In genomic region chr3:34441792-34442191, GRCm38 (mm10) we compare ENCODE assay signal across 12 mouse cellular contexts.
DNase-seq lines count a peak whose midpoint lies in the region; ATAC-seq and TF ChIP-seq lines count a peak whose summit lies in the region.
"Had no signal": no experiment of that assay in that cellular context is flagged by ENCODE, and none has a peak within 500 bp of the region (broad histone marks: within the 10 kb centered on the region; RNA-seq: fewer than 3 reads in every experiment).

No protein-coding gene starts in this region.

- H3K27me3 ChIP-seq in forebrain, embryonic 11.5 days (ENCODE audit: control insufficient read depth, insufficient read depth, low read length), result no peaks in the 10 kb centered on the region; the same call in 1 of the 2 replicates
- peaks cover 12% of the 10 kb centered on the region; the same call in 1 of the 2 replicates for H3K27me3 ChIP-seq in hindbrain, embryonic 15.5 days
- no peaks in the 10 kb centered on the region for H3K27me3 ChIP-seq in neural tube, embryonic 12.5 days (replicated peaks)

- no peaks in the 10 kb centered on the region; the same call in 1 of the 2 replicates for H3K9me3 ChIP-seq in forebrain, embryonic 11.5 days (ENCODE audit: control insufficient read depth, low read length)
- no peaks in the 10 kb centered on the region for H3K9me3 ChIP-seq in hindbrain, embryonic 15.5 days
- H3K9me3 ChIP-seq in neural tube, embryonic 12.5 days, result no peaks in the 10 kb centered on the region
- H3K9me3 ChIP-seq: heart, embryonic 10.5 days had no signal

- H3K4me1 ChIP-seq in forebrain, embryonic 11.5 days (replicated peaks; ENCODE audit: control insufficient read depth, insufficient read depth, low read length), result peaks cover 28% of the 10 kb centered on the region
- peaks cover 23% of the 10 kb centered on the region for H3K4me1 ChIP-seq in hindbrain, embryonic 15.5 days (replicated peaks)
- H3K4me1 ChIP-seq in neural tube, embryonic 12.5 days, result peaks cover 18% of the 10 kb centered on the region; the same call in 1 of the 2 replicates
- no peaks in the 10 kb centered on the region for H3K4me1 ChIP-seq in lung, adult 2 months (ENCODE audit: control insufficient read depth, insufficient read depth, low read length)
- H3K4me1 ChIP-seq: heart, embryonic 10.5 days had no signal

- no peaks in the 10 kb centered on the region for H3K36me3 ChIP-seq in forebrain, embryonic 11.5 days (ENCODE audit: control insufficient read depth, insufficient read depth, low read length)
- no peaks in the 10 kb centered on the region for H3K36me3 ChIP-seq in hindbrain, embryonic 15.5 days
- H3K36me3 ChIP-seq in neural tube, embryonic 12.5 days, result no peaks in the 10 kb centered on the region
- H3K36me3 ChIP-seq: heart, embryonic 10.5 days had no signal

- TF ChIP-seq CTCF in lung, adult 2 months (IDR thresholded peaks at IDR 0.05; ENCODE audit: insufficient read depth, low read length), result no peak

- H3K4me3 ChIP-seq in forebrain, embryonic 11.5 days (ENCODE audit: low read depth, low read length), result no peak overlapping the region
- H3K4me3 ChIP-seq in hindbrain, embryonic 15.5 days, result no peak overlapping the region
- H3K4me3 ChIP-seq in neural tube, embryonic 12.5 days, result no peak overlapping the region
- no peak overlapping the region for H3K4me3 ChIP-seq in lung, adult 2 months (replicated peaks; ENCODE audit: extremely low read depth, low read depth, low read length)
- H3K4me3 ChIP-seq: heart, embryonic 10.5 days had no signal

- no peak overlapping the region for H3K4me2 ChIP-seq in forebrain, embryonic 11.5 days (ENCODE audit: low read depth, low read length, severe bottlenecking)
- 0 out of 2 replicates have a peak overlapping the region, but pooled peaks have one; percentile 13 for H3K4me2 ChIP-seq in hindbrain, embryonic 15.5 days
- H3K4me2 ChIP-seq in neural tube, embryonic 12.5 days (replicated peaks), result peak overlapping the region; percentile 28

- H3K27ac ChIP-seq in forebrain, embryonic 11.5 days (ENCODE audit: low read depth, low read length), result peak overlapping the region; percentile 54; the same call in 1 of the 2 replicates
- H3K27ac ChIP-seq in hindbrain, embryonic 15.5 days (replicated peaks), result peak overlapping the region; percentile 51
- no peak overlapping the region for H3K27ac ChIP-seq in neural tube, embryonic 12.5 days
- H3K27ac ChIP-seq: heart, embryonic 10.5 days had no signal

- no peak overlapping the region for H3K9ac ChIP-seq in forebrain, embryonic 11.5 days (ENCODE audit: low read length)
- no peak overlapping the region for H3K9ac ChIP-seq in hindbrain, embryonic 15.5 days
- no peak overlapping the region for H3K9ac ChIP-seq in neural tube, embryonic 12.5 days

- peak; percentile 29 for DNase-seq in embryo, embryonic 9.5 days (ENCODE audit: extremely low spot score)
- no peak for DNase-seq in embryo, embryonic 10 days (ENCODE audit: low spot score)
- no peak for DNase-seq in forebrain, embryonic 11.5 days (ENCODE audit: low spot score)
- no peak for DNase-seq in lung, adult 2 months
- no peak for DNase-seq in spleen, postnatal 36 days (ENCODE audit: low spot score in 2 of 2)
- no peak for DNase-seq in spleen, adult 18-20 months
- DNase-seq: adrenal gland, postnatal 25 days; kidney, adult 9 months; lung, adult 18-20 months had no signal

- no peak for ATAC-seq in forebrain, embryonic 11.5 days (replicated peaks; ENCODE audit: low FRiP score)
- peak; percentile 59 for ATAC-seq in hindbrain, embryonic 15.5 days (ENCODE audit: low FRiP score, low read depth)
- ATAC-seq in neural tube, embryonic 12.5 days (ENCODE audit: low FRiP score, low read depth), result no peak

- WGBS in forebrain, embryonic 11.5 days, result 35% methylated on average over 4 of the region's 4 CpGs
- WGBS in hindbrain, embryonic 15.5 days, result 33% methylated on average over 4 of the region's 4 CpGs
- 41% methylated on average over 4 of the region's 4 CpGs for WGBS in neural tube, embryonic 12.5 days
- WGBS in lung, adult 2 months, result 76% methylated on average over 4 of the region's 4 CpGs

- TF ChIP-seq POLR2A in lung, adult 2 months (IDR thresholded peaks at IDR 0.05; ENCODE audit: borderline replicate concordance, extremely low read depth, low read depth, low read length), result no peak
